Mouse (Mus musculus) C3H10T1/2 (cell line): ENCODE measurements around the gene Nckap1l. TPM values are rescaled to one million over a fixed set of nuclear protein-coding genes. Genes with fewer than 3 reads are reported as not detected.

Experiments used
- polyA plus RNA-seq, 2 experiments: library from polyadenylated mRNA; unstranded; fragments of >200 nt; fragmentation: generic; extraction: Trizol; gene quantifications; one replicate each; pipeline ENCODE4 v1.2.1; 2012; ENCODE audit warnings: missing spikeins in 2 of 2

The Nckap1l gene
- polyA plus RNA-seq: under 1 TPM; 0.02 to 0.11 TPM

DNA sequence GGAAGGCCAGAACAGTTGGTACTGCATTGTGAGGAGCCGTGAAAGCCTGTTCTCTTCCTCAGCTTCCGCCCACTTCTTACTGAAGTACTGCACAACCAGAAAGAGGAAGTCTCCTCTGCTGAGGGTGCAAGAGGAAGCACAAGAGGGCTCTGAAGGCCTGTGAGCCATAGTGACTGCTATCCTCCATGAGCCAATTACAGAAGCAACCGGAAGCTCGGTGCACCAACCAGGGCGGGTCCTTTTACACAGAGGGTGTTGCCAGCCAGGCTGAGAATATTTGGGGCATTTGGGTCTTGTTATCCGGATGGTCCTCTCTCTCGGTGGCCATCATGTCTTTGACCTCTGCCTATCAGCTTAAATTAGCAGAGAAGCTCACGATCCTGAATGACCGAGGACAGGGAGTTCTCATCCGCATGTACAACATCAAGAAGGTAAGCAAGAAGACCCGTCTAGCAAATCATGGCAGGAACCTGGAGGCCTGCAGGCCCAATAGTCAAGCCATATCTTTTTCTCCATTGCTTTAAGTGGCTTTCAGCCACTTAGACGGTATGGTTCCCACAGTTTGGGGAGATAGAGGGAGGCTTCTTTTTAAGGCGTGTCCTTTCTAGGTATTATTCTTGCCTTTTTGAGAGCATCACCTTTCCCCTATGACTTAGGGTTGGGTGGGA is at the start of gene Nckap1l:
TSS of gene Nckap1l (plus strand) at position 244 of the 668 bp plus-strand sequence.

DNA sequence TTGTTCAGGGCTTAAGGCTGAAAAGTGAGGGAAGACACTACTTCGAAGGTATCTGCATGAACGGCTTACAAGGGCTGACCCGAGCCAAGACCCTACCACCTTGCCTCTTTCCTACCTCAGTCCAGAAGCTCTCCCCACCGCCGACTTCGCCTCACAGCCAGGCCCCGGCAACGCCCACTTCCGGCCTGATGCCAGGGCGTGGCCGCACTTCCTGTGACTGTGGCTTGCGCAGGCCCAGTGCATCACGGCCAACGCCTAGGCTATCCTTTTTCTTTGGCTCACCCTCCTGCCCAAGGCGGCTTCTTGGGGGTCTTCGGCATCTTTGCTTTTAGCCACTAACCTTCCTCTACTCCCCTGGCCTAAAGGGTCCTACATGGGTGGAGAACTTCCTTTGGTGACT is 23.4 kb upstream of the Nckap1l start, which contains the start of gene Gtsf1:
TSS of gene Gtsf1 (minus strand) at position 230 of the 400 bp plus-strand sequence.

GRCm38 (mm10) chr15:103448369-103448768 is 5.2 kb upstream of the Nckap1l start, which contains the start of gene Gtsf2:
Gene Gtsf2 (minus strand): TSS chr15:103448469.

GRCm38 (mm10) chr15:103502435-103503250 is 49.0 kb downstream of the Nckap1l start, which contains the start of gene Pde1b:
Gene Pde1b (plus strand): TSS chr15:103503034.

GRCm38 (mm10) chr15:103537822-103538213 is 84.2 kb downstream of the Nckap1l start, which contains the start of gene Ppp1r1a:
Gene Ppp1r1a (minus strand): TSS chr15:103538003.

Other genes starting within 250 kb of the Nckap1l start
- 10 to 100 TPM in 1 of 2 experiments, 1 to 10 TPM in 1; 4.2 to 26.2 TPM for gene Cbx5, start 214.0 kb upstream of the Nckap1l start, polyA plus RNA-seq
- gene Hnrnpa1, start 213.4 kb upstream of the Nckap1l start, polyA plus RNA-seq: 100 to 1,000 TPM; 119 to 565 TPM
- under 1 TPM; 0.07 to 0.57 TPM for gene Nfe2, start 195.4 kb upstream of the Nckap1l start, polyA plus RNA-seq
- gene Copz1, start 181.1 kb upstream of the Nckap1l start, polyA plus RNA-seq: 100 to 1,000 TPM; 228 to 304 TPM
- under 1 TPM; 0.09 to 0.45 TPM for gene Gpr84, start 143.2 kb upstream of the Nckap1l start, polyA plus RNA-seq
- 100 to 1,000 TPM in 1 of 2 experiments, 10 to 100 TPM in 1; 76.8 to 115 TPM for gene Zfp385a, start 113.7 kb upstream of the Nckap1l start, polyA plus RNA-seq
- gene Itga5, start 87.0 kb upstream of the Nckap1l start, polyA plus RNA-seq: 10 to 100 TPM; 53.6 to 91.1 TPM
- under 1 TPM in 1 of 2 experiments, not detected in 1; 0.16 TPM for gene Gtsf1, start 23.3 kb upstream of the Nckap1l start, polyA plus RNA-seq
- not detected for gene Gtsf2, start 5.3 kb upstream of the Nckap1l start, polyA plus RNA-seq
- 1 to 10 TPM in 1 of 2 experiments, under 1 TPM in 1; 0.55 to 1.1 TPM for gene Pde1b, start 49.2 kb downstream of the Nckap1l start, polyA plus RNA-seq
- not detected for gene Ppp1r1a, start 84.2 kb downstream of the Nckap1l start, polyA plus RNA-seq
- gene Glycam1, start 111.3 kb downstream of the Nckap1l start, polyA plus RNA-seq: not detected